Mouse (Mus musculus) CD4-positive, CD25-positive, alpha-beta regulatory T cell, adult 2 months (primary cell): Measurements from ENCODE around the gene Bcl2l12.

Experiments used
- DNase-seq: peaks from one replicate; pipeline ENCODE4 v3.0.0-alpha.2; 2012; ENCODE audit warnings: low read depth, low spot score

Bcl2l12 gene

GRCm38 (mm10) chr7:44959281-44959680, 39.2 kb downstream of the Bcl2l12 start:
- DNase-seq: no peak

GRCm38 (mm10) chr7:44958208-44958607, 40.3 kb downstream of the Bcl2l12 start:
- DNase-seq: peak; percentile 65

- DNase-seq: no peak
Observed at GRCm38 (mm10) chr7:44957183-44957835, 41.2 kb downstream of the Bcl2l12 start.

GRCm38 (mm10) chr7:44956266-44956665, 42.2 kb downstream of the Bcl2l12 start:
- no peak for DNase-seq

GRCm38 (mm10) chr7:44955628-44956027, 42.9 kb downstream of the Bcl2l12 start:
- peak; percentile 69 for DNase-seq

GRCm38 (mm10) chr7:44954091-44954885, 44.2 kb downstream of the Bcl2l12 start:
- DNase-seq: no peak

GRCm38 (mm10) chr7:44953561-44953960, 45.0 kb downstream of the Bcl2l12 start:
- DNase-seq: no peak

- peak; percentile 68 for DNase-seq
Observed at GRCm38 (mm10) chr7:44952611-44953306, 45.8 kb downstream of the Bcl2l12 start.

GRCm38 (mm10) chr7:44951960-44952359, 46.6 kb downstream of the Bcl2l12 start:
- DNase-seq: peak; percentile 34

- no peak for DNase-seq
Observed at GRCm38 (mm10) chr7:44949922-44950321, 48.6 kb downstream of the Bcl2l12 start.

- DNase-seq: no peak
Observed at GRCm38 (mm10) chr7:44942904-44943303, 55.6 kb downstream of the Bcl2l12 start, which contains the start of gene Tsks. TSS of gene Tsks (plus strand) at chr7:44943204.
